Mouse (Mus musculus): ENCODE data around the gene Gm5795. TPM values are rescaled to one million over a fixed set of nuclear protein-coding genes. Genes with fewer than 3 reads are reported as not detected.
"Not testable (repeated sequence)": the region's sequence is repeated elsewhere in the genome, so short reads cannot be mapped to it uniquely, and the experiment has no call there.

The Gm5795 gene
- not detected in 2 replicates for polyA plus RNA-seq (2014; fragmentation: Nextera tagmentation; extraction: Ambion mirVana)

GRCm38 (mm10) chr14:3187955-3188354 lies at the start of gene Gm5795:
TSS of gene Gm5795 (plus strand) at chr14:3188255.
- H3K9ac ChIP-seq (ENCODE audit: low read length); DNase-seq (ENCODE audit: low spot score); H3K4me3 ChIP-seq (ENCODE audit: low read depth, low read length); H3K4me1 ChIP-seq (ENCODE audit: control insufficient read depth, insufficient read depth, low read length); ATAC-seq (ENCODE audit: insufficient read depth, low FRiP score, low TSS enrichment); H3K27me3 ChIP-seq (ENCODE audit: control insufficient read depth, insufficient read depth, low read length); H3K9me3 ChIP-seq (ENCODE audit: control insufficient read depth, low read length); H3K27ac ChIP-seq (ENCODE audit: low read depth, low read length); H3K36me3 ChIP-seq (ENCODE audit: control insufficient read depth, insufficient read depth, low read length); H3K4me2 ChIP-seq (ENCODE audit: low read depth): not testable (repeated sequence)
- no CpG with 5 or more reads among the region's 2 CpGs for WGBS

- Histone ChIP-seq H3K4me2 (ENCODE audit: low read depth) (peak within 1 kb of the TSS; percentile 67), H3K4me3 (ENCODE audit: low read depth, low read length) (peak within 1 kb of the TSS; percentile 40)
- H3K4me1 ChIP-seq (ENCODE audit: control insufficient read depth, insufficient read depth, low read length); H3K27ac ChIP-seq (ENCODE audit: low read depth, low read length); H3K36me3 ChIP-seq (ENCODE audit: control insufficient read depth, insufficient read depth, low read length); H3K9me3 ChIP-seq (ENCODE audit: control insufficient read depth, low read length); ATAC-seq (ENCODE audit: insufficient read depth, low FRiP score, low TSS enrichment); H3K9ac ChIP-seq (ENCODE audit: low read length); H3K27me3 ChIP-seq (ENCODE audit: control insufficient read depth, insufficient read depth, low read length): not testable (repeated sequence)
- peak; percentile 13 for DNase-seq (ENCODE audit: low spot score)
- WGBS: 0% methylated on average over 13 of the region's 62 CpGs
Measured at GRCm38 (mm10) chr14:3208272-3209152, 20.5 kb downstream of the Gm5795 start, which contains the start of gene D830030K20Rik. TSS of gene D830030K20Rik (plus strand) at chr14:3208488.

GRCm38 (mm10) chr14:3209367-3209766 lies 21.3 kb downstream of the Gm5795 start:
- H3K27ac ChIP-seq (ENCODE audit: low read depth, low read length); H3K4me1 ChIP-seq (ENCODE audit: control insufficient read depth, insufficient read depth, low read length); H3K4me3 ChIP-seq (ENCODE audit: low read depth, low read length); ATAC-seq (ENCODE audit: insufficient read depth, low FRiP score, low TSS enrichment); H3K36me3 ChIP-seq (ENCODE audit: control insufficient read depth, insufficient read depth, low read length); H3K9me3 ChIP-seq (ENCODE audit: control insufficient read depth, low read length); H3K4me2 ChIP-seq (ENCODE audit: low read depth); H3K27me3 ChIP-seq (ENCODE audit: control insufficient read depth, insufficient read depth, low read length); H3K9ac ChIP-seq (ENCODE audit: low read length): not testable (repeated sequence)
- WGBS: 10% methylated on average over 9 of the region's 11 CpGs
- peak; percentile 21 for DNase-seq (ENCODE audit: low spot score)

Other genes with a start within 250 kb of the Gm5795 start
- gene Gm2888, start 158.3 kb upstream of the Gm5795 start, polyA plus RNA-seq (2014; fragmentation: Nextera tagmentation; extraction: Ambion mirVana): not detected in 2 replicates
- gene Gm2897, start 139.0 kb upstream of the Gm5795 start, polyA plus RNA-seq (2014; fragmentation: Nextera tagmentation; extraction: Ambion mirVana): 5.5 and 6.2 TPM in 2 replicates
- not detected in 2 replicates for gene Gm10340, start 54.3 kb upstream of the Gm5795 start, polyA plus RNA-seq (2014; fragmentation: Nextera tagmentation; extraction: Ambion mirVana)
- gene D830030K20Rik, start 20.2 kb downstream of the Gm5795 start, polyA plus RNA-seq (2014; fragmentation: Nextera tagmentation; extraction: Ambion mirVana): 7.1 and 9.3 TPM in 2 replicates
- gene Gm2956, start 144.4 kb downstream of the Gm5795 start, polyA plus RNA-seq (2014; fragmentation: Nextera tagmentation; extraction: Ambion mirVana): not detected in 2 replicates
- not detected in 2 replicates for gene Gm10413, start 206.8 kb downstream of the Gm5795 start, polyA plus RNA-seq (2014; fragmentation: Nextera tagmentation; extraction: Ambion mirVana)
- gene Gm10409, start 224.4 kb downstream of the Gm5795 start, polyA plus RNA-seq (2014; fragmentation: Nextera tagmentation; extraction: Ambion mirVana): 1.8 and 2.3 TPM in 2 replicates
- 0.73 and 1.5 TPM in 2 replicates for gene Gm3005, start 239.8 kb downstream of the Gm5795 start, polyA plus RNA-seq (2014; fragmentation: Nextera tagmentation; extraction: Ambion mirVana)

Data from neural tube, embryonic 11.5 days (tissue).